Mouse (Mus musculus): ENCODE measurements around the gene Dock1. TPM values are rescaled to one million over a fixed set of nuclear protein-coding genes. Genes with fewer than 3 reads are reported as not detected.

Gene Dock1
- polyA plus RNA-seq, 1 experiment from 2014 or later, result 5.9 TPM

DNA sequence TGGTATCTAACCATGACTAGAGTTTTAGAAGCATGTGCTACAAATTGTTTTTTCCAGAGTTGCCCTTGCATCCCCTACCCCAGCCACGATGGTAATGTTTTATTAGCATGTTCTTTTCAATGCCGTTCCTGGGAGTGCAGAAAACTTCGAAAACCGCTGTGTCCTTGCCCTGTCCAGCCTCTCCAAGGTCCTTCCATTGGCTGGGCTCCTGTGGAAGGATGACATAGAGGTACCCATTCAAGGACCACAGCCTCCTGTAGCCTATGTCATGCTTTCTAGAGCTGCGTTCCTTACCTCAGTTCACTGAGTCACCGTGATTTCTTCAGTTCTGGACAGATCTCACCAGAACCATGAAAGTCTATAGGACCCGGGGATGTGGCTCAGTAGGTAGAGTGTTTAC, 431.5 kb downstream of the Dock1 start:
- Histone ChIP-seq H3K9me3 (ENCODE audit: control insufficient read depth, low read length) (no peaks in the 10 kb centered on the region), H3K4me3 (ENCODE audit: low read depth, low read length) (no peak overlapping the region), H3K9ac (replicated peaks; ENCODE audit: low read depth, low read length) (no peak overlapping the region), H3K4me2 (ENCODE audit: low read depth, low read length) (no peak overlapping the region), H3K36me3 (ENCODE audit: control insufficient read depth, insufficient read depth, low read length) (no peaks in the 10 kb centered on the region), H3K4me1 (ENCODE audit: control insufficient read depth, insufficient read depth, low read length) (no peaks in the 10 kb centered on the region; the same call in 1 of the 2 replicates), H3K27me3 (ENCODE audit: control insufficient read depth, insufficient read depth, low read length) (no peaks in the 10 kb centered on the region), H3K27ac (ENCODE audit: low read depth, low read length) (no peak overlapping the region)
- no peak for ATAC-seq (ENCODE audit: low read depth)
- WGBS, result 95% methylated on average over 7 of the region's 7 CpGs

DNA sequence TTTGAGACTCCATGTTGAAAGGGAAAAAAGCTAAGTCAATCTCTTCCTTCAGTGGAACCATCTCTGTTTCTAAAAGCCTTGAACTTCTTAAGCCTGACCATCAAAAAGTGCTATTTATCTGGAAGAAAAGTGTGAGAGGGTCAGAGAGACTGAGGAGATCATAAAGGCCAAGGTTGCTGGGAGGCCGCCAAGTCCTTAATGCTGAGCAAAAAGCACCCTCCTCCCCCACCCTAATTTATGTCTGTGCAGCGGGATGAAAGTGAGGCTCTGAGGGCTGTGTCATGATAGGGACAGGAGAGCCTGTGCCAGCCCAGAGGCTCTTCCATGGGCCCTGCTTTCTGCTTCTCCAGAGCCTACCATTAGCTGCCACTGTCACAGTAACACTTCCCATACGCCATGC, 436.1 kb downstream of the Dock1 start:
- Histone ChIP-seq H3K27me3 (ENCODE audit: control insufficient read depth, insufficient read depth, low read length) (no peaks in the 10 kb centered on the region), H3K4me3 (ENCODE audit: low read depth, low read length) (no peak overlapping the region), H3K9ac (replicated peaks; ENCODE audit: low read depth, low read length) (no peak overlapping the region), H3K27ac (ENCODE audit: low read depth, low read length) (no peak overlapping the region), H3K36me3 (ENCODE audit: control insufficient read depth, insufficient read depth, low read length) (no peaks in the 10 kb centered on the region), H3K9me3 (ENCODE audit: control insufficient read depth, low read length) (no peaks in the 10 kb centered on the region), H3K4me1 (ENCODE audit: control insufficient read depth, insufficient read depth, low read length) (no peaks in the 10 kb centered on the region; the same call in 1 of the 2 replicates), H3K4me2 (ENCODE audit: low read depth, low read length) (no peak overlapping the region)
- ATAC-seq (ENCODE audit: low read depth), result no peak
- WGBS, result 39% methylated on average over 3 of the region's 3 CpGs

DNA sequence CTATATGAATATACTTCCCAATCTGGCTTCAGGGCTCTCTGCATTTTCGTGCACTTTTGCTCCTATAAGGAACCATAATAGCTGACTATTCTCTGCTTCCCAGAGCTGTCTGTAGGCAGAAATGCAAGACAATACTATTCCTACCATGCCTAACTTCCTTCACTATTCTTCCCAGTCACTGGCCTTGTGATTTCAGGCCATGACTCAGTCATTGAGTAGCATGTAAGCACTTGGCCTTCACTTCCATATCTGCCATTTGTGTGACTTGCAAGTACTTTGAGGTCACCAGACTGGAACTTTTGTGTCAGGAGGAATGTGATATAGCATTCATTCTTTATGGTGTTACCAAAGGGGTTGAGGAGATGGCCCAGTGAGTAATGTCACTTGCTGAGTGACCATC, 439.9 kb downstream of the Dock1 start:
- no peaks in the 10 kb centered on the region for H3K36me3 ChIP-seq (ENCODE audit: control insufficient read depth, insufficient read depth, low read length)
- no peak overlapping the region for H3K27ac ChIP-seq (ENCODE audit: low read depth, low read length)
- H3K9me3 ChIP-seq (ENCODE audit: control insufficient read depth, low read length), result no peaks in the 10 kb centered on the region
- H3K9ac ChIP-seq (replicated peaks; ENCODE audit: low read depth, low read length), result no peak overlapping the region
- no peaks in the 10 kb centered on the region; the same call in 1 of the 2 replicates for H3K4me1 ChIP-seq (ENCODE audit: control insufficient read depth, insufficient read depth, low read length)
- no peaks in the 10 kb centered on the region for H3K27me3 ChIP-seq (ENCODE audit: control insufficient read depth, insufficient read depth, low read length)
- ATAC-seq (ENCODE audit: low read depth), result no peak
- no peak overlapping the region for H3K4me2 ChIP-seq (ENCODE audit: low read depth, low read length)
- 92% methylated on average over 1 of the region's 1 CpGs for WGBS
- H3K4me3 ChIP-seq (ENCODE audit: low read depth, low read length), result no peak overlapping the region

DNA sequence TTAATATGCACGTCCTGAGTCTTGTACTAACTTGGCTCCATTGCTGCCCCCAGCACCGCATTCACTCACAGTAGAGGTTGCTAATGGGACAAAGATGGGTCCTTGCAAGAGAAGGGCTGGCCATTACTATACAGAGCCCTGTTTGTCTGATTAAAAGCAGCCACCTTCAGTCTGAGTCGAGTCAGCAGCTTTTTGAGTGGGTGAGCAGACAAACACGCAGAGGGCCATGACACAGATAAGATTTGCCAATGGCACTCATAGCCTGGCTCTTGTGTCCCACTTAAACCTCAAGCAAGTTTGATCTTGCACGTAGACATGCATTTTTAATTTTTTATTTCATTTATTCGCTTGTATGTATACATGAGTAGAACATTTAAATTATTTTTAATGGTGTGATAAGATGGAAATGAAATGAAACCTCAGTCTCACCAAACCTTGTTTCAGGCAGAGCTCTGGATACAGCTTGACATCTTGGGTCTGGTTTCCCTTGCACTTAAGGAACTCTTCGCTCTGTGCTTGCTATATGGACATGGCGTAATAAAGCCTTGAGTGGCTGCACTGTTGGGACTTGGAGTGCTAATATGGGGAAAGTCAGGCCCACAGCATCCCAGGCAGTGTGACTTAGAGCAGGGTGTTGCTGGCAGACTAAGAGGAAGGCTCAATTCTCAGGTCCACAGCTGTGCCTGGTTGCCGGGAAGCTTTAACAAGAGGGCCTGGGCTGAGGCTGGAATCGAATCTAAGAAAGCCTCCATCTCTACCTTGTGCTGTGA, 455.0 kb downstream of the Dock1 start:
- Histone ChIP-seq H3K27me3 (ENCODE audit: control insufficient read depth, insufficient read depth, low read length) (no peaks in the 10 kb centered on the region), H3K4me3 (ENCODE audit: low read depth, low read length) (no peak overlapping the region), H3K9me3 (ENCODE audit: control insufficient read depth, low read length) (no peaks in the 10 kb centered on the region), H3K27ac (ENCODE audit: low read depth, low read length) (no peak overlapping the region), H3K9ac (replicated peaks; ENCODE audit: low read depth, low read length) (no peak overlapping the region), H3K36me3 (ENCODE audit: control insufficient read depth, insufficient read depth, low read length) (no peaks in the 10 kb centered on the region), H3K4me2 (ENCODE audit: low read depth, low read length) (no peak overlapping the region), H3K4me1 (ENCODE audit: control insufficient read depth, insufficient read depth, low read length) (no peaks in the 10 kb centered on the region)
- WGBS, result 93% methylated on average over 10 of the region's 10 CpGs
- no peak for ATAC-seq (ENCODE audit: low read depth)

DNA sequence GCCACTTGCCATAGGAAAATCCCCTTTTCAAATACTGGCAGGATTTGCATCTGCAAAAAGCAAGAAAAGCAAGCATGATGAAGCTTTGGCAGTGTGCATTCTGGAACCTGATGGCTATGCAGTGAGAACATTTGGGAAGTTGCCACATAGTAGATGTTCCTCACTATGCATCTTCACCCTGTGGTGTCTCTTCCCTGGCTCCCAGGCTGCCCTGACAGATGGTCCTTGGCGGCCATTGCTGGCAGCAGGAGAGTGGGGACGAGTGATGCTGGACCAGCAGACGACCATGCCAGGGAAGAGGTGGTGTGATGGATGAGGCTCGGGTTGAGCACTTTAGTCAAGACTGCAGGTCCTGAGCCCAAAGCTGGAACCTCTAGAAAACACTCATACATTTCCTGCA, 462.0 kb downstream of the Dock1 start:
- Histone ChIP-seq H3K36me3 (ENCODE audit: control insufficient read depth, insufficient read depth, low read length) (no peaks in the 10 kb centered on the region), H3K27me3 (ENCODE audit: control insufficient read depth, insufficient read depth, low read length) (no peaks in the 10 kb centered on the region), H3K4me3 (ENCODE audit: low read depth, low read length) (no peak overlapping the region), H3K27ac (ENCODE audit: low read depth, low read length) (no peak overlapping the region), H3K4me1 (ENCODE audit: control insufficient read depth, insufficient read depth, low read length) (peaks cover 6% of the 10 kb centered on the region), H3K9ac (replicated peaks; ENCODE audit: low read depth, low read length) (no peak overlapping the region), H3K9me3 (ENCODE audit: control insufficient read depth, low read length) (no peaks in the 10 kb centered on the region), H3K4me2 (ENCODE audit: low read depth, low read length) (no peak overlapping the region)
- WGBS, result 96% methylated on average over 4 of the region's 4 CpGs
- ATAC-seq (ENCODE audit: low read depth), result no peak

DNA sequence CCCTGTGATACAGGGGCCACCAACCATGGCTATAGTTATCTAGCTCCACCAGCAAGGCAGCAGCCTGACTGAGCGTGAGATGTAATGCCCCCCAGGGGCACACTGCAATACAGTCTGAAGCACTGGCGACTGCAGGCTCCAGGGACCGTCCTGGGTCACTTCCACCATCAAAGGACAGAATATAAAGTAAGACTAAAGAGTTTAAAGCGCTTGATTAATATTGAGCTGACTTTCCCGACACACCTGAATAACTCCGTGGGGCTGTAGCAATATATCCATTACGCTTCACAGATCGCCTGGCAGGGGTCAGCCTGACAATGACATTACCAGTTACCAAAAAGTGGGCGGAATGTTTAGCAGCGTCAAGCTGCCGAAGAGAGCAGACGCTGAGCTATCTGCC, 464.2 kb downstream of the Dock1 start:
- no peak overlapping the region for H3K9ac ChIP-seq (replicated peaks; ENCODE audit: low read depth, low read length)
- no peak overlapping the region for H3K4me3 ChIP-seq (ENCODE audit: low read depth, low read length)
- peaks cover 9% of the 10 kb centered on the region for H3K4me1 ChIP-seq (ENCODE audit: control insufficient read depth, insufficient read depth, low read length)
- no peaks in the 10 kb centered on the region for H3K9me3 ChIP-seq (ENCODE audit: control insufficient read depth, low read length)
- H3K4me2 ChIP-seq (ENCODE audit: low read depth, low read length), result no peak overlapping the region
- peak overlapping the region; percentile 10; the same call in 1 of the 2 replicates for H3K27ac ChIP-seq (ENCODE audit: low read depth, low read length)
- no peaks in the 10 kb centered on the region for H3K27me3 ChIP-seq (ENCODE audit: control insufficient read depth, insufficient read depth, low read length)
- no peaks in the 10 kb centered on the region for H3K36me3 ChIP-seq (ENCODE audit: control insufficient read depth, insufficient read depth, low read length)
- WGBS, result 30% methylated on average over 12 of the region's 12 CpGs
- ATAC-seq (ENCODE audit: low read depth), result no peak

DNA sequence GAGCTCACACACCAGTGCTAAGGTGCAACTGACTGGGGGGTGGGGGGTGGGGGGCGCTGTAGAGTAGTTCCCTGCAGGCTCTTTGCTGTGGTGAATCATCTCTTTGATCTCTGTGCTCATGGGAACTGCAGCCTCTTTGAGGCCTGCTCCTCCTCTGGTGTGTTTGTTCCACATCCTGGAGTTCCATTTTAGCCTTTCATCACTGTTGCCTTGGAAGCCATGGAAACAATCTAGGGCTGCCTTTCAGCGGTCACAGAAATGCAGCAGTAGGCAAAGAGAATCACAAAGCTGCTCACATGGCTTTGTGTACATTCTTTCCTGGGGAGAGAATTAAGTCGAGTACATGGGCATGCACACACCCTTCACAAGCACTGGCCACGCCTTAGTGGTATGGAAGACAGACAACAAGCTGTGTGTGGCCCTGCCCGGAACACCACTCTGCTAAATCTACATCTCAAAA, 468.7 kb downstream of the Dock1 start:
- H3K4me2 ChIP-seq (ENCODE audit: low read depth, low read length), result no peak overlapping the region
- no peak overlapping the region for H3K4me3 ChIP-seq (ENCODE audit: low read depth, low read length)
- H3K36me3 ChIP-seq (ENCODE audit: control insufficient read depth, insufficient read depth, low read length), result no peaks in the 10 kb centered on the region
- H3K9ac ChIP-seq (replicated peaks; ENCODE audit: low read depth, low read length), result no peak overlapping the region
- H3K4me1 ChIP-seq (ENCODE audit: control insufficient read depth, insufficient read depth, low read length), result peaks cover 9% of the 10 kb centered on the region
- H3K9me3 ChIP-seq (ENCODE audit: control insufficient read depth, low read length), result no peaks in the 10 kb centered on the region
- WGBS, result 12% methylated on average over 5 of the region's 5 CpGs
- ATAC-seq (ENCODE audit: low read depth), result peak; percentile 65; the same call in 1 of the 2 replicates
- no peaks in the 10 kb centered on the region for H3K27me3 ChIP-seq (ENCODE audit: control insufficient read depth, insufficient read depth, low read length)
- no peak overlapping the region for H3K27ac ChIP-seq (ENCODE audit: low read depth, low read length)

DNA sequence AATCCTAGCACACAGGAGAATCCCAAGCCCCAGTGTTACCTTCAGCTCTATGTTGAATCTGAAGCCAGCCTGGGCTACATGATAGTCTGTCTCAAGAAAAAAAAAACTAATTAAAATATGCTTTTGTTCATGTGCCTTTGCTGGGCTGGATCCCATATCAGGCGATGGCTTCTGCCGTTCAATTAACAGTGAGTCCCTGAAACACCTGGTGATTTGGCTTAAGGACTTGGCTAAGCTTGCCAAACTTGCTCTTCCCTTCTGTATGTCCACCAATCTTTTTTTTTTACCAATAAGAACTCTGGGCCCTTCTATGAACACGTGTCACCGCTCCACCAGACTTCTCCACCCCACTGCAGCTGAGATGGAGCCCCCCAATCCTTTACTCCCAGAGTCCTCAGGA, 474.3 kb downstream of the Dock1 start:
- no peak for ATAC-seq (ENCODE audit: low read depth)
- Histone ChIP-seq H3K9ac (replicated peaks; ENCODE audit: low read depth, low read length) (no peak overlapping the region), H3K9me3 (ENCODE audit: control insufficient read depth, low read length) (no peaks in the 10 kb centered on the region), H3K4me2 (ENCODE audit: low read depth, low read length) (no peak overlapping the region), H3K27me3 (ENCODE audit: control insufficient read depth, insufficient read depth, low read length) (no peaks in the 10 kb centered on the region), H3K4me3 (ENCODE audit: low read depth, low read length) (no peak overlapping the region), H3K4me1 (ENCODE audit: control insufficient read depth, insufficient read depth, low read length) (no peaks in the 10 kb centered on the region), H3K36me3 (ENCODE audit: control insufficient read depth, insufficient read depth, low read length) (no peaks in the 10 kb centered on the region), H3K27ac (ENCODE audit: low read depth, low read length) (no peak overlapping the region)
- 86% methylated on average over 4 of the region's 4 CpGs for WGBS

DNA sequence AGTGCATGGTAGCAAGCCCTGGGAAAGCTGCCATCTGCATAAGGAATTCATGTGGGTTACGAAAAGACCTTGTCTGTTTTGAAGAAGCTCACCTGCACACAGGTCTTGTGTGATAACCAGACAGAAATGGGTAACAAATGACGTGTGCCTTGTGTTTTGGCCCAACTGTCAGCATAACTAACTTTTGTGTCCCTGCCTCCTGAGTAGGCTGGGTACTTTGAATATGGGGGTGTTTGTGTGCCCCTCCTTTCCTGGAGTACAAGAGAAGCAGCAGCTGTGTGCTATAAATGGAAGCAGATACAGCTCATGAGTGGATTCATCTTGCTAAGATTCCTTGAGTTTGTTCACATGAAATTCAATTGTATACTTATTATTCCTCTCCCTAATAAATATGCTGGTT, 480.5 kb downstream of the Dock1 start:
- no peak for ATAC-seq (ENCODE audit: low read depth)
- no peak overlapping the region for H3K4me2 ChIP-seq (ENCODE audit: low read depth, low read length)
- no peaks in the 10 kb centered on the region for H3K36me3 ChIP-seq (ENCODE audit: control insufficient read depth, insufficient read depth, low read length)
- H3K4me1 ChIP-seq (ENCODE audit: control insufficient read depth, insufficient read depth, low read length), result no peaks in the 10 kb centered on the region
- H3K9ac ChIP-seq (replicated peaks; ENCODE audit: low read depth, low read length), result no peak overlapping the region
- H3K27me3 ChIP-seq (ENCODE audit: control insufficient read depth, insufficient read depth, low read length), result no peaks in the 10 kb centered on the region
- 93% methylated on average over 2 of the region's 2 CpGs for WGBS
- H3K4me3 ChIP-seq (ENCODE audit: low read depth, low read length), result no peak overlapping the region
- H3K9me3 ChIP-seq (ENCODE audit: control insufficient read depth, low read length), result no peaks in the 10 kb centered on the region
- H3K27ac ChIP-seq (ENCODE audit: low read depth, low read length), result no peak overlapping the region

All from neural tube, embryonic 14.5 days (tissue).